Mouse (Mus musculus) thymus, postnatal 36 days (tissue): ENCODE results near the gene Hist1h1a.

ENCODE experiments used
- DNase-seq, 2 experiments: peaks; one replicate each; pipeline ENCODE4 v3.0.0; 2022; ENCODE audit warnings: mixed read lengths in 2 of 2

Hist1h1a gene

DNA sequence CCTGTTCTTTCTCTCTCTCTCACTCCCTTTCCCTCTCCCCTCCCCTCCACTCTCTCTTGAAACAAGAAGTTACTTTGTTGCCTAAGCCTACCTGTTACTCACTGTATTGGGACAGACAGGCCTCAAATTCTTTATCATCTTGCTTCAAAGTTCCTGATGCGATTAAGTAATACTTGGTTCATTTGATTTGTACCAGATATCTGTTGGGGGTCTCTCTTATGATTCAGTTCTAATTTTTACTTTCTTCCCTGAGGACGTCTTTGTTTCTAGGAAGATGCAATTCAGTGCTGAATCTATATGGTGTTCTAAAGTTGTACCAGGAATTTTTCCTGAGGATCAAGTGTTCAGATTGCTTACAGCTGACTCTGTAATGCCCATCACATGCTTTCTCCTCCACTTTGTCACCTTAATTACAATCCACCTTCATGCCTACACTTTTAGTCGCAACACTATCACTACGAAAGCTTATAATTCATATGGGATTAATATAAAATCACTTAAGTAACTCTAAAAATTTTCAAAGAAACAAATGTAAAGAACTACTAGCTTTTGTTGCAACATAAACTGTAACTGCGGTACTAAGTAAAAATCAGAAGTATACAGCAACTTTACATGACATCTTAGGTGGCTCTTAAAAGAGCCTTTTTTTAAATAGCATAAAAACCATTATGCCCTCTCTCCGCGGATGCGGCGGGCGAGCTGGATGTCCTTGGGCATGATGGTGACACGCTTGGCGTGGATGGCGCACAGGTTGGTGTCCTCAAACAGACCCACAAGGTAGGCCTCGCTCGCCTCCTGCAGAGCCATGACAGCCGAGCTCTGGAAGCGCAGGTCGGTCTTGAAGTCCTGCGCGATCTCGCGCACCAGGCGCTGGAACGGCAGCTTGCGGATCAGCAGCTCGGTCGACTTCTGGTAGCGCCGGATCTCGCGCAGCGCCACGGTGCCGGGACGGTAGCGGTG is 18.8 kb upstream of the Hist1h1a start:
- DNase-seq, result peak in 1 of 2 experiments; percentile 35

DNA sequence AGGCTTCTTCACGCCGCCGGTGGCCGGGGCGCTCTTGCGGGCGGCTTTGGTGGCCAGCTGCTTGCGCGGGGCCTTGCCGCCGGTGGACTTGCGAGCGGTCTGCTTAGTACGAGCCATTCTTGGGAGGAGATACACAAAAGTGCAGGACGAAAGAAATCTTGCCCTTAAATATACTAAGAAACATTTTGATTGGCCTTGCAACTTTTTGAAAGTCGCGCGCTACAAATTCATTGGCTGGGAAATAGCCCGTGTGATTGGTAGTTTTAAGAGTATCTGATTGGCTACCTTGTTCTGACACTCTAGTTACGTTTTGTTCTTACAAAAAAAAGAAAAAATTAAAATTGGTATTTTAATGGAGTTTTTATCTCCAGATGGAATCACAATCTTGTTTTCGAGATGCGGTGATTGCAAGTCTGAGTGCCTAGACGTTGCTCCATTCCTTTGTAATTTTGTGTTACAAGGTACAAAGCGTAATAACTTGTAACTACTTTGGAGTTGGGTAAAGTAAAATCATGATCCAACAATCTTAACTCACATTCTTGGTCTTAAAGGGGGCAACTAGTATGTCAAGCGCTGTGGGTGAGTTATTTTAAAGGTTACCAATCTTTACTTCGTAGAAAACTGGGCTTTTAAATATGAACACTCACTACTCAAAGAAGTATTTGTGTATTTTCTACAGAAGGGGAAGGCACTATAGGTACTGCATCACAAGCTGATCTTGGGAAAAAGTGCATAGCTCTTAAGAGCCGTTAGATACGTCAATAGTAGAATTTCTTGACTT is 17.9 kb upstream of the Hist1h1a start, which contains the start of gene Hist1h3c:
Gene Hist1h3c, minus strand, starts transcription at position 222 of the 781 bp plus-strand sequence.
- peak; percentile 82 to 83 for DNase-seq

DNA sequence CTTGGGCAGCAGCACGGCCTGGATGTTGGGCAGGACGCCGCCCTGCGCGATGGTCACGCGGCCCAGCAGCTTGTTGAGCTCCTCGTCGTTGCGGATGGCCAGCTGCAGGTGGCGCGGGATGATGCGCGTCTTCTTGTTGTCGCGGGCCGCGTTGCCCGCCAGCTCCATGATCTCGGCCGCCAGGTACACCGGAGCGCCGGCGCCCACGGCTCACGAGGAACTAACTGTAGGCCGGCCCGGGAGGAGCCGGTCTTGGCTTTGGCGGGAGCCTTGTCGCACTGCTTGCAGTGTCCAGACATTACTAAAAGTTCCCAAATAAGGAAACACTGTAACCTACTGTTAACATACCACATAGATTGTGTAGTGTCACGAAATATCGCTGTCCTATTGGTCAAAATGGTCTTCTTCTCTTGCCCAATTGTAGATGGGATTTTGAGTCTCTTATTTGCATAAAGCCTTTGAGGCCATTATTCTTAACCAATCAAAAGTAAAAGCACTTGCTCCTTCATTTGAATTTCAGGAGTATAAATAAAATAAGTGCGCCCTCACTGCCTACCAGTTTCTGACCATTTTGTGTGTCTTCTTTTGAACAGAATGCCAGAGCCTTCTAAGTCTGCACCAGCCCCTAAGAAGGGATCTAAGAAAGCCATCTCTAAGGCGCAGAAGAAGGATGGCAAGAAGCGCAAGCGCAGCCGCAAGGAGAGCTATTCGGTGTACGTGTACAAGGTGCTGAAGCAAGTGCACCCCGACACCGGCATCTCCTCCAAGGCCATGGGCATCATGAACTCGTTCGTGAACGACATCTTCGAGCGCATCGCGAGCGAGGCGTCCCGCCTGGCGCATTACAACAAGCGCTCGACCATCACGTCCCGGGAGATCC is 17.0 kb upstream of the Hist1h1a start, which contains the start of gene Hist1h2bb:
Gene Hist1h2bb, plus strand, starts transcription at position 534 of the 880 bp plus-strand sequence.
- peak; percentile 74 to 76 for DNase-seq

DNA sequence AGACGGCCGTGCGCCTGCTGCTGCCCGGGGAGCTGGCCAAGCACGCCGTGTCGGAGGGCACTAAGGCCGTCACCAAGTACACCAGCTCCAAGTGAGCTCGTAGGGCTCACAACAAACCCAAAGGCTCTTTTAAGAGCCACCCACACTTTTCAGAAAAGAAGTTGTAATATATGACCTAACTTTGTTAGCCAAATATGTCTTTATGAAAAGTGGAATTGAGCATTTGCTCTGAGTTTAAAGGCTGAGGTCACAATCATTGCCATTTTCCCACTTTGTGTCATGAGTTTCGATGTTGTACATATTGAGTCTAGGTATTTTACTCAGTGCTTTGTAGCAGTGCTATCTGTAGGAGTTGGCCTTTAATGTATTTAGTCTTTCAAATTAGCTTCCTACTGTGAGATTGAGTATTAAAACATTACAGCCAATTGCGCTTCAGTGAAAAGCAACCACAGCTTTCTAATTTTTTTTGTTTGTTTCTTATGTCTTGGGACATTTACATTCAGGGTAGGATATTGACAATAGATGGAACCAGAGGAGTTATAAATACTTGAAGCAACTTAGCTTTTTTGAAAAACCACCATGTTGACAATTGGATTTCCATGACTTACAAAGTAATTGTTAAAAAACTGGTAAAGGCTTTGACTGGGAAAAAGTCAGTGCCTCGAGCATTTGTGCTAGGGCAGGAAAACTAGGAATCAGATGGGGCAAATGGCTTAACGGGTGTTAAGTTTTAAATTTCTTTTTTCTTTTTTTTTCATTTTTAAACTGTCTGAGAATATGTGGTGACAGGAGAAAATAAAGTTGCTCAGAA is 16.2 kb upstream of the Hist1h1a start:
- DNase-seq, result no peak

DNA sequence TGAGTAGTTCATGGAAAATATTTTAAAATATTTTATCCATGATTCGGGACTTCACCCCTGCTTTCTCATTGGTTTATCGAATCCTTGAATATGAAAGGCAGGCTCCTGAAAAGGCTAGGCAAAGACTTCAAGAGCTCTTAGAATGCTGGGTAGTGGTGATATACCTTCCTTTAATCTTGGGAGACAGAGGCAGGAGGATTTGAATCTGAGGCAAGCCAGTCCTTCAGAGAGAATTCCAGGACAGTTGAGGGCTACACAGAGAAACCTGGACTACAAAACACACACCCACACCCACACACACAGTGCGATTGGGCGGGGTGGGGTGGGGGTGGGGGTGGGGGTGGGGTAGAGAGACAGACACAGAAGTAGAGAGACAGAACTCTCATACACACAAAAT is 15.6 kb upstream of the Hist1h1a start:
- DNase-seq, result no peak

DNA sequence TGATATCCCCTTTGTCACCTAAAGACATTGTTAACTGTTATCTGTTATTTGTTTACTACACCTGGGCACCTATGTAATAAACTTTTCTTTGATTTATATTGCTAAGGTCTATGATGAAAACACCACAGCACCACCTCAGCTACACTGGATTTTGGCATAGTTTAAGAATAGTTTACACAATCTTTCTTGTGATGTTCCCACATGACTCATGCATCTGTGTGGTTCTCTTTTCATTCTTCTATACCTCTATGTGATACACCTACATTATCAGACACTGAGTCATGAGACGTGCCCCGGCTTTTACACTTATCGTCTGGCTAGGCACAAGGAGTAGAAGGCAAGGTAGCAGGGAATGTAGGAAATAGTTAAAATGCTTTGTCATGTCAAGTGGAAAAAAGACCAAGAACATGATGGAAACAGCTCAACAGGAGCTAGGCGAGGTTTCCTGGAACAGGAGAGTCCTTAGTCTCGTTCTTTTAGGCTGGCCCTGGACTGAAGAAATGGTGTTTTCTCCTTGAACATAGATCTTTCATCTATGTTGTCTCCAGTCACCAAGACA is 13.8 kb upstream of the Hist1h1a start:
- DNase-seq, result no peak

DNA sequence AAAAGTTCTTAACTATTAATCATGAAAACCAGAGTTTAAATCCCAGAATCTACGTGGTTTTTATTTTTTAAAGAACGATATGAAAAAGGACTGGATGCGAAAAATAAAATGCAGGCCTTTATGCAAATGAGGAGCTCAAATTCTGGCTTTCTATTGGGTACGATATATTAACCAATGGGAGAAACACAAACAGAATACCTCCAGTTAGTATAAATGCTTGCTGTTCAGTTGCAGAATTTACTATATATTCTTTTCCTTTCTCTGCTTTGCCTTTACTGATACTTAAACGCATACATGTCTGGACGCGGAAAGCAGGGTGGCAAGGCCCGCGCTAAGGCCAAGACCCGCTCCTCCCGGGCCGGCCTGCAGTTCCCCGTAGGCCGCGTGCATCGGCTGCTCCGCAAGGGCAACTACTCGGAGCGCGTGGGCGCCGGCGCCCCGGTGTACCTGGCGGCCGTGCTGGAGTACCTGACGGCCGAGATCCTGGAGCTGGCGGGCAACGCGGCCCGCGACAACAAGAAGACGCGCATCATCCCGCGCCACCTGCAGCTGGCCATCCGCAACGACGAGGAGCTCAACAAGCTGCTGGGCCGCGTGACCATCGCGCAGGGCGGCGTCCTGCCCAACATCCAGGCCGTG is 12.5 kb upstream of the Hist1h1a start, which contains the start of gene Hist1h2ab:
Gene Hist1h2ab, plus strand, starts transcription at position 288 of the 639 bp plus-strand sequence.
- peak; percentile 67 to 76 for DNase-seq

DNA sequence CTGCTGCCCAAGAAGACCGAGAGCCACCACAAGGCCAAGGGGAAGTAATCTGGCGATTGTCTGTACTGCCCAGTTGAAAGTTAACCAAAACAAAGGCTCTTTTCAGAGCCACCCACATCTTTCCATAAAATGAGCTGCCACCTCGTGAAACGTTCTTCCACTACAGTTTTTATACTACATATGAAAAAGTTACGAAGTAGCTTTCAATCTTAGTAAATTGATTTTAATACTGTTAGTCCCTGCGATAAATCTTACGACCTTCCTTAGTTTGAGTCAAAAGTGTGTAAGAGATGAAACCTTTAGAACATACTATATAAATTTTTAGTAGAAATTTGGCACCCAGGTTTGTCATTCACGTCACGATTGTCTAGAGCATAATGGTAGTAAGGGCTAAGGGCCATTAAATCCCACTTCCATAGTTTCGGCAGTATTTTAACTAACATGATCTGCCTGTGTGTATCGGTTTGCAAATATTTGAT is 11.9 kb upstream of the Hist1h1a start:
- no peak for DNase-seq

DNA sequence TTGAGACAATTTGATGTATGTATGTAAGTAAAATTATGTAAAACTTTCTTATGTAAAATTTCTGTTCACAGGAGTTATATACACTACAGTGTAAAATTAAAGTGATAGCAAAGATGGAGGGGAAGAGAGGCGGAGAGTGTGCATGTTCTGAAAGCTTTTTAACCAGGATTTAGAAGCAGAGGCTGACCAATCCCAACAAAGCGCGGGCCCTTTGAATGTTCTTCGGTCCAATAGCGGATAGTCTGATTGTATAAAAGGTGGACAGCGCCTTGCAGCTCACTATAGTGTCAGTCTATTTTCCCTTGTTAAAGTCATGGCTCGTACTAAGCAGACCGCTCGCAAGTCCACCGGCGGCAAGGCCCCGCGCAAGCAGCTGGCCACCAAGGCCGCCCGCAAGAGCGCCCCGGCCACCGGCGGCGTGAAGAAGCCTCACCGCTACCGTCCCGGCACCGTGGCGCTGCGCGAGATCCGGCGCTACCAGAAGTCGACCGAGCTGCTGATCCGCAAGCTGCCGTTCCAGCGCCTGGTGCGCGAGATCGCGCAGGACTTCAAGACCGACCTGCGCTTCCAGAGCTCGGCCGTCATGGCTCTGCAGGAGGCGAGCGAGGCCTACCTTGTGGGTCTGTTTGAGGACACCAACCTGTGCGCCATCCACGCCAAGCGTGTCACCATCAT is 11.3 kb upstream of the Hist1h1a start, which contains the start of gene Hist1h3b:
Gene Hist1h3b, plus strand, starts transcription at position 201 of the 675 bp plus-strand sequence.
- peak; percentile 86 to 87 for DNase-seq

DNA sequence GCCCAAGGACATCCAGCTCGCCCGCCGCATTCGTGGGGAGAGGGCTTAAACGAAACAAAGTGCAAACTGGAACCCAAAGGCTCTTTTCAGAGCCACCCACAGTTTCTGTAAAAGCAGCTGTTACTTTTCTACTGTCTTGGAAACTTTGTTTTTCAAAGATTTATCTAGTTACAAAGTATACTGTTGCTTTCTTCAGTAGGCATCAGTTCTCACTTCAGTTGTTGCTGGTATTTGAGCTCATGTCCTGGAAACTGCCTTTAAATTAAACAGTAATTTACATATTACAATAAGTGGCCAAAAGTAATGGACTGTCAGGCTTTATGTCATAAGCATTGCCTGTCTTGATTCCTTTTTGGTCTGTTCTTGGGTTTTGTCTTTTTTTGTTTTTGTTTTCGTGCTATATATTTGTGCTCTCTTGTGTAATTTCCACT is 10.7 kb upstream of the Hist1h1a start:
- no peak for DNase-seq

DNA sequence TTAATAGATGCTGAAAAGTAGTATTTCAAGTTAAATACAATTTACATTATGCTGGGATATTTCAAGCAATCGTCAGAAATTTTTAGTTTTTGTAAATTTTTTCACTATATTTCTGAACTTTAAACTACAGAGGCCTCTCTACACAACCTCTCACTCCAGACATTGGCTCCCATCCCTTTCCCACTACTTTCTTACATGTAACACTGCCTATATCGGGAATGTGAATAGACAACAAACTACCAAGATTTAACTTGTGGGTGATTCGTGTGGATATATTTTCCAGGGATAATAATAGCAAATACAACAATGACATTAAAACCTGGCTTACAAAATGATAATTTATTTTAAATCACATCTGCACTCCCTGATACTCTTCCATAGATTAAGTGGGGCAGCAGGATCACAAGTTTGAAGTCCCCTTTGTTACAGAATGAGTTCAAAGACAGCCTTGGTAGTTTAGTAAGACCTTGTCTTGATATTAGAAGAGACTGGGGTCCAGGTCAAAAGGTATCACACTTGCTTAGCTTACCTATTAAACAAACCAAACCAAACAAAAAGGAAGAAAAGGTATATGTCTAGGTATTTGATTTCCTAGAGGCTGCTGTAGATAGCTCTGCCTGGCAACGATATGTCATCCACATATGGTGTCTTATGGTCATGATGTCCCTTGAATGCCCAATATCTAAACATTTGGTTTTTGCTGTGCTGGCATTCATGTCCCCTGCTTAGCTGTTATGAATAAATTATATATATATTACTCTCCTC is 10.0 kb upstream of the Hist1h1a start:
- no peak for DNase-seq

DNA sequence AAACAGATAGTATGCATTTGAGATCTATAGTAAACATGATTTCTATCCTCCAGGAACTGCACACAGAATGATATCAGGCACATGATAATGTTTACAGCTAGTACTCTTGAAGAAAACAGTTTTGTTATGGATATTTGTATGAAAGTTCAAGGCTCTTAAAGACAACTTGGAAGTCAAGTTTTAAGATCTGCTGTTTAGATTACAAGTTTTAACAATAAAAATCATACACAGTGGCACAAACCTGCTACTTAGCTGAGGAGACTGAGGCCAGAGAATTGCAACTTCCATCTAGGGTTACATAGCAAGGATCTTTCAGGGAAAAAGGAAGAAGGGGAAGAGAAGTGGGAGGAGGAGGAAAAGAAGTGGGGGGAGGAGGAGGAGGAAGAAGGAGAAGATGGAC is 8.5 kb upstream of the Hist1h1a start:
- no peak for DNase-seq

DNA sequence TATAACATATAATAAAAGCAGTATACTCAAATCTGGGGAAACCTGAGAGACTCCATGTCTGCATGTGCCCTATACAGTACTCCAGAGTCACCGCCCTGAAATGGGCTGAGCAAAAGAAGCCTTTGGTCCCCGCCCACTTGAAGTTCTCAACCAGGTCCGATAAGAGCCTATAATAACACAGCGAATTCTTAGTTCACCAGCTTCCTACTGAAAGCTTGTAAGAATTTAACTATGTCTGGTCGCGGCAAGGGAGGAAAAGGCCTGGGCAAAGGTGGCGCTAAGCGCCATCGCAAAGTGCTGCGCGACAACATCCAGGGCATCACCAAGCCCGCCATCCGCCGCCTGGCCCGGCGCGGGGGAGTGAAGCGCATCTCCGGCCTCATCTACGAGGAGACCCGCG is 6.7 kb upstream of the Hist1h1a start, which contains the start of gene Hist1h4b:
Gene Hist1h4b, plus strand, starts transcription at position 224 of the 400 bp plus-strand sequence.
- DNase-seq, result peak; percentile 87 to 89

DNA sequence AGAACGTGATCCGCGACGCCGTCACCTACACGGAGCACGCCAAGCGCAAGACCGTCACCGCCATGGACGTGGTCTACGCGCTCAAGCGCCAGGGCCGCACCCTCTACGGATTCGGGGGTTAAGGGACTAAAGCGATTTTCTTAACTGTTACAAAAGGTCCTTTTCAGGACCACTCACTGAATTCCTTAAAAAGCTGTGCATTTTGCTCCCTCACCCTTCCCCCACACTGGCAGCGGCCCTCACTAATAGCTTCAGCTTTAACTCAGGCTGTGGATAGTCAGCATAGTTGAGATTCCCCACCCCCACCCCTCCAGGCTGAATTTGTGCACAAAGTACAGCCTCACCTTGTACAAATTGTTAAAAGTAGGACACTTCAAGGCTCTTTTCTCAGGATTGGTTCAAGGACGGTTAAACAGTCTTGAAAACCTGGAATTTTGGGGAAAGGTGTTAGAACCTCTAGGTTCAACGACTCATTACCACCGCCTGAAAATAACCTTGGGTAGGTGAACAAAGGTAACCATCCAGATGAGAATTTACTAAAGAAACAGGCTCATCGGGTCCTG is 6.2 kb upstream of the Hist1h1a start:
- DNase-seq, result no peak

DNA sequence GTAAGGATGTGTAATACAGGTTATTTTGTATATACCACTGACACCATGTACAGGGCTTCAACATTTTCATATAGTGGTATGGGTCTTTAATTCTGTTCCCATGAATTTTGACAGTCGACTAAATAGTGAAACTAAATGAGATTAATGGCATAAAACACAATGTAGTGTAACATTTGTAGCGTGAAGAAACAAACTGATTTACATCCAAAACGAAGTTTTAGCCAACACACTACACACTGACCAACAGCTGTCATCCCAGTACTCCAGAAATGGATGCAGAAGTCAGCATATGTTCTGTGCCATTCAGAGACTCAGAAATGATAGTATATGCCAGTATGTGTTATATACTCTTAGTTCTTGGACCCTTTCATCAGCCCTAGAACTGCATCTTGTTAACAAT is 5.5 kb upstream of the Hist1h1a start:
- no peak for DNase-seq

DNA sequence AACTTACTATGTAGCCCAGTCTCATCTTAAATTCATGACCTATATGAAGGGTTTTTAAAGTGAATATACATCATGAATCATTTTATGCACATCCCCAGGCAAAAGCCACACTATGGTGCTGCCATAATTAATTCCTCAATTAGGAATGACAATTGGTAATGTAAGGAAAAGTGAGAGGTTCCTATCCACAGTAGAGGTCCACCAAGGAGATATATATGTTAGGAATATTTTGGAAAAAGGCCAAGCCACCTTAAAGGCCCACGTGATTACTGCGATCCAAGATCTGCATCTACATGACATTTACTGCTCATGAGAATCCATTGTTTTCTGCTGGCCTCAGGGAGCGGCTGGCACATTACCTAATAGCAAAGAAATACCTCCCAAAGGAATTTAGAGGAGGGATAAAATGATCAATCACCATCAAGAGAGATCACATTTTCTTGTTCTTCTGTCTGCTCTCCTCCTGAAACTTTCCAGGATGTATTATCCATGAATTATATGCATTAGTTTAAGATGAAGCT is 4.2 kb upstream of the Hist1h1a start:
- DNase-seq, result no peak

DNA sequence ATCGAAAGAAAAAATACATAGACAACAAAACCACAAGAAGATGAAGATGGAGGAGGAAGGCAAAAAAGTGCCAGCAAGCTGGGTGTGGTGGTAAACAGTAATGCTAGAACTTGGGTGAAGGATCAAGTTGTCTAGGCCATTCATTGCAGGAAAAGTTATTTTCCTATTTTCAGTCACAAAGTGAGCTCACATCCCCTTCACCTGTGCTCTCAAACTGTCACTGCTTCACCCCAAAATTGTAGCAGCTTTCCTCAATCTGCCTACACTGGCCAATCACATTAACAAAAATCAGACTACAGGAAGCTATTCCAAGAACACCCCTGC is 3.6 kb upstream of the Hist1h1a start:
- DNase-seq, result peak in 1 of 2 experiments; percentile 34
